Mouse (Mus musculus) right cerebral cortex, adult 18-20 months (tissue): ENCODE measurements around the gene Il17f.
"Not testable (repeated sequence)": the region's sequence is repeated elsewhere in the genome, so short reads cannot be mapped to it uniquely, and the experiment has no call there.

Experiments
- DNase-seq: peaks from one replicate; pipeline ENCODE4 v3.0.0; 2022; ENCODE audit warnings: mixed read lengths

Il17f gene

DNA sequence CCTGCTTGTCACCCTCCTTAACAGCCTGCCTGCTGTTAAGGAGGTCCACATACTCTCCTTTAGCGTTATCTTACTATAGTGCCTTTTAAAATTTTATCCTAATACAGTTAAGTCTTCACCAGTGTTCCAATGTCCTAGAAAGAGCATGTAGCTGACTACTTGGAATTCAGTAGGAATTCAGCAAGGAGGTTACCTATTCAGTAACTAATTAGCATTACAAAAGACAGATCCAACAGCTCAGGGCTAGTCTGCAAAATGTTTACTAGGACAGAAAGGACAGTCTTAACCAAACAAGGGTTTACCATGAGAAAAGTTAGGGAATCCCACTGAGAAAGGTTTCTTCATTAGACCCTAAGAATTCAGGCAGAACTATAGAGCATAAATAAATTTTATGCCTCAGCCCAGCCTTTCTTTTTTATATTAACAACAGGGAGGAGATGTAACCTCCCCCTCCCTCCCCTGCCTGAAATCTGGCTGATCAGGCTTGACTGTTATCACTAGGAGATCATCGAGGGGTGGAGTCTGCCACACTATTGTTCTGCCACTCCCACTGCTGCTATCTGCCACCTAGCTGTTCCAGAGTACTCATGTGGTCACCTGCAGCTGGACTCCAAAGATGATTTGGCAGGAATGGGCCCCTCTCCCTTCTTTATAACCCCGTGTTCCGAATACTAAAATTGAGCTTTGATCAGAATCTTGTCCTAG, 16.2 kb downstream of the Il17f start:
- not testable (repeated sequence) for DNase-seq

DNA sequence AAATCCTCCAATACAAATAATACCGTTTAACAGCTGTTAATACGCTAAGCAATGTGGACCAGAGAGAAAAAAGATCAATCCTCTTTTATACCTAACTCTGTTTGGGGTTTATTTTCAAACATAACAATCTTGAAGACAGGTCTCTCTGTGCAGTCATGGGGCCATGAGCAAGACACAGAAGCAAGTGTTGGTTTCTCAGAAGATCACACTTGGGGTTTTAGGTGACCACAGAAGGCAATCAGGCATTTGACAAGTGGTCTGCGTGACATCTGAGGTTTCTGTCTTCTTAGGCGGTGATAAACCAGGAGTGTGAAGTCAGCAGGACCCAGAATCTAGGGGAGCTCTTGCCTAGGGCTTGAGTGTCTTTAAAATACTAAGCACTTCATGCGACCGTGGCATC, 23.9 kb downstream of the Il17f start:
- DNase-seq: no peak

DNA sequence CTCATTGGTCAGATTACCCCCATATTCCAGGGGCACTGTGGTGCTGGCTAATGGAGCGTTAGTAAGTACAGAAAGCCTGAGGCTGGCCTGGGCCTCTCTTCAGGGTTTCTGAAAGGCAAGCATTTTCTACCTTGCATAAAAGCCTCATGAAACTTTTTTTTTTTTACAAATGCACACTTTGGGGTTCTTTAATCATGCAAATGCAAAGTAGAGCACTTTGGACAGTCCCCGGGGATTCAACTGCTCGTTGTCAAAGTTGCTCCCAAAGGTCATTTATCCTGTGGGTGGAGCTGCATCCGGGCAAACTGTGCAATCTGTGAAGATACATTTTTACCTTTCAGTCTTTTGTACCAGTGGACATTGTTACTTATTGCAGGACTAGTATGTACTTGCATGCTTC, 29.0 kb downstream of the Il17f start:
- DNase-seq: no peak

DNA sequence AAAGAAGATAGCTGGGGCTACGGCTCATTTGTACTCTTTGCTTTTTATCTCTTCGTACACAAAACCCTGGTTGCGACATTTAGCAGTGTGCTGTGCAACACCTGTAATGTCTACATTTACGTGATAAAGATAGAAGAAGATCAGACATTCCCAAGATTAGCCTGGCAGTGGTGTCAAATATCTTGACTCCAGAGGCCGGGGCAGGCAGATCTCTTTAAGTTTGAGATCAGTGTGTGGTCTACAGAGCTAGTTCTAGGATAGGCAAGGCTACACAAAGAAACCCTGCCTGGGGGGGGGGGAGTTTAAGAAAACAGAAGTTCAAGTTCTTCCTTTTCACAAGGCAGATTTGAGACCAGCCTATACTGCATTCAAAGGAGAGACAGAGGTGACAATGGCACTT, 30.1 kb downstream of the Il17f start:
- DNase-seq: no peak

GRCm38 (mm10) chr1:20759799-20760198, 30.6 kb downstream of the Il17f start:
- peak; percentile 81 for DNase-seq

DNA sequence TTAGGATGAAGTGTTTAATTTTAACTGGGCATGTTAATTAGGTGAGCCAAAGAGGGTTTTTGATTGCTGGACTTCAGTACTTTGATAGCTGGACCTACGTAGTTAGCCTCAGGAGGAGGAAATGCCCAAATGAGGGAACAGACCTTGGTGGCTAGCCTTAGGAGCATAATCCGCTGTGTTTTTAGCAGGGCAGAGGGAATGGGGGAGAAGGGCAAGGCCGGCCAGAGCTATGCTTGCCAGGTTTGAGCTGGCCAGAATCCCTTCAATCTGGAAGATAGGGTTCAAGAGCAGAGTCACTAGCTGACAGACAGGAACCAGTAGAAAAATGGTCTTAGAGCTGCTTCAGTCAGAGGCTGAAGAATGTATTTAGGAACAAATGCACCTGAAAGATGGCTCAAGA, 32.8 kb downstream of the Il17f start:
- DNase-seq: no peak

- no peak for DNase-seq
Observed at GRCm38 (mm10) chr1:20754439-20754838, 36.0 kb downstream of the Il17f start.

DNA sequence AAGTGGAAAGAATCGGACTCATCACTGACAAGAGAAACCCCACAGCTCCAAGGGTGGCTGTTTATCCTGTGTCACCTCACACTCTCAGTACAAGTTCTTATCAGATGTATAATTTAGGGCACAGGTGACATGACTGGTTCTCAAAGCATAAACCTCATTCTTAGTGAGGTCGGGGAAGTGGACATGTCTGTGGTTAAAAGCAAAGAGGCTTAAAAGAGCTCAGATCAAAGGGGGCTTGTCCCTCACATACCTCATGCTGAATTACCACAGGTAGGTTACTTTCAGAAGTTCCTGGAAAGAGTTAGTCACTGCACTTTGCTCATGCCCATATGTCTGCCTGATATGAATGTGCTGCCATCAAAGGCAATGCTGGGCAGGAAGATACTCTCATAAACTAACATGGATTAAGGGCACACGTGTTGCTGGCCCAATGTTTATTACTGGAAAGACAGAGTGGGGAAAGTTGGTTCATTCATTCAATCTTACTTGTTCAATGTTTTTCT, 49.9 kb downstream of the Il17f start:
- no peak for DNase-seq

DNA sequence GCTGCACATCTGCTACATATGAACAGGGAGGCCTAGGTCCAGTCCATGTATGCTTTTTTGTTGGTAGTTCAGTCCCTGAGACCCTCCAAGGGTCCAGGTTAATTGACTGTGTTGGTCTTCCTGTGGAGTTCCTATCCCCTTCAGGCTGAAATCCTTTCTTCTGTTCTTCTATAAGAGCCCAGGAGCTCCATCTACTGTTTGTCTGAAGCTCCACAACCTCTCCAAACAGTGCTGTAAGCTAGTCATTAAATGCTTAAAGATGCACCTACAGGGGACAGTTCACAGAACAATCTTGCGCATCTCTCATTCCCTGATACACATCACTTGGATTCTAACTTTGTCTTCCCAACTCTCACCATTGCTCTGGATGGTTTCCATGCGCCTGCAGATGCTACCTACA, 51.9 kb downstream of the Il17f start:
- DNase-seq: no peak

GRCm38 (mm10) chr1:20736572-20736971, 53.8 kb downstream of the Il17f start:
- DNase-seq: no peak

- DNase-seq: no peak
Observed at GRCm38 (mm10) chr1:20730903-20731302, 59.5 kb downstream of the Il17f start, which contains the start of gene Il17a. TSS of gene Il17a (plus strand) at chr1:20730905.
